Mouse (Mus musculus): ENCODE measurements around the gene Gtf2ird1.

- TF ChIP-seq POLR2A (IDR thresholded peaks at IDR 0.05; ENCODE audit: low read depth, low read length) = no peak
- no peak for TF ChIP-seq CTCF (conservative IDR thresholded peaks at IDR 0.05; ENCODE audit: insufficient read depth, insufficient read length, low read depth, low read length)
These were observed 58.9 kb downstream of the Gtf2ird1 start for GRCm38 (mm10) chr5:134397434-134398163.
